Mouse (Mus musculus) intestine, embryonic 15.5 days (tissue): ENCODE measurements around the gene Lgals8. TPM values are rescaled to one million over a fixed set of nuclear protein-coding genes. Genes with fewer than 3 reads are reported as not detected.

Experiments
- ATAC-seq: fragments of 200-750 bp; cut with Nextera tagmentation; 2 replicates; pipeline ENCODE4 v1.8.0; 2017; ENCODE audit warnings: moderate TSS enrichment, moderate library complexity
- H3K27ac ChIP-seq: fragments of 300-500 bp; sonication (generic); 2 replicates; pipeline ENCODE4 v1.5.1; 2015; ENCODE audit warnings: mild to moderate bottlenecking, inconsistent platforms
- H3K27me3 ChIP-seq: fragments of 300-500 bp; sonication (generic); replicated peaks from 2 replicates; pipeline ENCODE4 v1.6.1; 2015; ENCODE audit warnings: inconsistent platforms
- H3K36me3 ChIP-seq: fragments of 300-500 bp; sonication (generic); 2 replicates; pipeline ENCODE4 v1.6.1; 2015; ENCODE audit warnings: inconsistent platforms
- H3K4me1 ChIP-seq: fragments of 300-500 bp; sonication (generic); replicated peaks from 2 replicates; pipeline ENCODE4 v1.6.1; 2015; ENCODE audit warnings: inconsistent platforms
- H3K4me2 ChIP-seq: fragments of 300-500 bp; sonication (generic); replicated peaks from 2 replicates; pipeline ENCODE4 v1.6.1; 2015; ENCODE audit warnings: mild to moderate bottlenecking, inconsistent platforms
- H3K4me3 ChIP-seq: fragments of 300-500 bp; sonication (generic); replicated peaks from 2 replicates; pipeline ENCODE4 v1.5.1; 2015; ENCODE audit warnings: inconsistent platforms
- H3K9ac ChIP-seq: fragments of 300-500 bp; sonication (generic); 2 replicates; pipeline ENCODE4 v1.6.1; 2015; ENCODE audit warnings: inconsistent platforms
- H3K9me3 ChIP-seq: fragments of 300-500 bp; sonication (generic); 2 replicates; pipeline ENCODE4 v1.6.1; 2016; ENCODE audit warnings: inconsistent platforms
- WGBS: fragments of 180-500 bp; shearing (Covaris S2); methylation state at CpG from one replicate; pipeline ENCODE4 v1.1.7; 2015; 5-methylcytosine and 5-hydroxymethylcytosine counted together
- polyA plus RNA-seq: library from polyadenylated mRNA; unstranded; fragments of >200 nt; fragmentation: Nextera tagmentation; extraction: Ambion mirVana; gene quantifications from 2 replicates; pipeline ENCODE4 v1.2.1, GENCODE M21; 2015

Lgals8 gene
- polyA plus RNA-seq, 1 experiment from 2014 or later = 36.0 TPM

- peak within 1 kb of the TSS; percentile 59 for H3K9ac ChIP-seq
- ATAC-seq = peak; percentile 98
- H3K27ac ChIP-seq = peak within 1 kb of the TSS; percentile 29; the same call in 1 of the 2 replicates
- no peaks in the 10 kb centered on the region for H3K36me3 ChIP-seq
- H3K27me3 ChIP-seq = no peaks in the 10 kb centered on the region
- under 1% methylated on average over 43 of the region's 43 CpGs for WGBS
- no peaks in the 10 kb centered on the region for H3K9me3 ChIP-seq
- H3K4me1 ChIP-seq = peaks cover 4% of the 10 kb centered on the region; the same call in 1 of the 2 replicates
- H3K4me3 ChIP-seq = peak within 1 kb of the TSS; percentile 87
- peak within 1 kb of the TSS; percentile 80 for H3K4me2 ChIP-seq
Observed at GRCm38 (mm10) chr13:12394609-12395505, 69.9 kb downstream of the Lgals8 start, which contains the start of gene Heatr1. Gene Heatr1, plus strand, starts transcription at chr13:12395027.

Other genes starting within 250 kb of the Lgals8 start
- gene Mtr, start 206.8 kb downstream of the Lgals8 start, polyA plus RNA-seq = 7.8 and 8.8 TPM in 2 replicates
- gene Actn2, start 124.2 kb downstream of the Lgals8 start, polyA plus RNA-seq = 0.88 and 3.8 TPM in 2 replicates
- 15.7 and 17.5 TPM in 2 replicates for gene Heatr1, start 69.9 kb downstream of the Lgals8 start, polyA plus RNA-seq
- 1.5 and 2.8 TPM in 2 replicates for gene Edaradd, start 55.5 kb upstream of the Lgals8 start, polyA plus RNA-seq
- gene Ero1lb, start 100.9 kb upstream of the Lgals8 start, polyA plus RNA-seq = 8.4 and 13.4 TPM in 2 replicates